Mouse (Mus musculus) lung, postnatal 4 days (tissue): ENCODE data around the gene Tiam1.

Experiments used
- DNase-seq, 2 experiments: peaks; one replicate each; pipeline ENCODE4 v3.0.0; 2021

The Tiam1 gene

DNA sequence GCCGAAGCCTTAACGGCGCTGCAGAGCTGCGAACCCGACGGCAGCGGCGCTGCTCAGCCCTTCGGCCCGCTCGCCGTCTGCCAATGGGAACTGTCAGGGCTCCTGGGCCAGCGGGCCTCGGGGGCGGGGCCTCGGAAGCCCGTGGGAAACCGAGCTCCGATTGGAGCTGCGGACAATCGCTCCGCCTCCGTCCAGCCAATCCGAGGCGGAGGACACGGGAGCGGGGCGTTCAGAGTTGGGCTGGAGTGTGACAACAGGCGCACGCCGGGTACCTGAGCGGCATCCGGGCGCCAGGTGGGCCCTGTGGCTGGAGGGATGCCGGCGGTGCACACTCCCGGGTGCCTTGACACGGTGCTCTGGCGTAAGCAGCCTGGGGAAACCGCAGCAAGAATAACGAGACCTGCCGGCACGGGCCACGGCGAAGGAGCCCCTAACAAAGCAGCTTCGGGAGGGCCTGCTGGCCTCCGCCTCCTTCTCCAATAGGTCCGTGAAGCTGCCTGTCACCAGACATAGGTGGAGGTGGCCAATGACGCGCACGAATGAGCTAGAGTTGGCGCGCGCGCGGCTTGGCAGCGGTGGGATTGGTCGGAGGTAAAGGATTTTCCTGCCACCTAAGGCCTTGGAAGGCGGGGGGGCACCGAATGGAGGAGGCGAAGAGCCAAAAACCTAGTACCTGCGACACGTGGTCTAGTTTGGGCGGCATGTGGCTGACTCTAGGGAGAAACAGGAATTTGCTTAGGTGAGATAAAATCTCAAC is at the start of gene Tiam1:
TSS of gene Tiam1 (minus strand) at position 10 of the 757 bp plus-strand sequence.
- peak; percentile 96 to 99 for DNase-seq

DNA sequence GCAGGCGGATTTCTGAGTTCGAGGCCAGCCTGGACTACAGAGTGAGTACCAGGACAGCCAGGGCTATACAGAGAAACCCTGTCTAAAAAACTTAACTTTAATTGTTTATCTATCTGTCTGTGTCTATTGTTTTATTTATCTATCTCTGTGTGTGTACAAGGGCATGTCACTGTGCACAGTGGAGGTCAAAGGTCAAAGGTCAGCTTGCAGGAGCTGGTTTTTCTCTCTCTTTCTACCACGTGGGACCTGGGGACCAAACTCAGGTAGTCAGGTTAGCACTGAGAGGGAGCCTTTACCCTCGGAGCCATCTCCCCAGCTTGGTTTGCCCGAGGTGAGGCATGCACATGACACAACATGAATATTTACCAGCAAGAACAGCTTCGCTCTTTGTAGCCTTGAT is 47.7 kb upstream of the Tiam1 start:
- no peak for DNase-seq

DNA sequence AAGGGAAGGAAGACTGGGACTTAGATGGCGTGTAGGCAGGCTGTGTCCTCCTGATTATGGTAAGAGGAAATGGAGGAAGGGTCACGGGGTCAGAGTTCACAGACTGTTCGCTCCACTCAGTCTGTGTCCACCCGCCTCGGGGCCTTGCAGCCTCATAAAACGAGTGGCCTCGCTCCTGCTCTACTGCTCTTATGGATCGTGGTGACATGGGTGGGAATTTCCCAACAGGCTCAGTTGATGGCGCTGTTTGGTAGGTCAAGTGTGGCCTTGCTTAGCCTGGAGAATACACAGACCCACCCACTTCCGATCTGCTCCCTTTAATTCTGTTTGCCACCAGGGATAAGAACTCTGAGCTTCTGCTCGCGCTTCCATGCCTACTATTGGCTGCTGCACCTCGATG is 43.9 kb upstream of the Tiam1 start:
- DNase-seq: peak; percentile 66 to 72

DNA sequence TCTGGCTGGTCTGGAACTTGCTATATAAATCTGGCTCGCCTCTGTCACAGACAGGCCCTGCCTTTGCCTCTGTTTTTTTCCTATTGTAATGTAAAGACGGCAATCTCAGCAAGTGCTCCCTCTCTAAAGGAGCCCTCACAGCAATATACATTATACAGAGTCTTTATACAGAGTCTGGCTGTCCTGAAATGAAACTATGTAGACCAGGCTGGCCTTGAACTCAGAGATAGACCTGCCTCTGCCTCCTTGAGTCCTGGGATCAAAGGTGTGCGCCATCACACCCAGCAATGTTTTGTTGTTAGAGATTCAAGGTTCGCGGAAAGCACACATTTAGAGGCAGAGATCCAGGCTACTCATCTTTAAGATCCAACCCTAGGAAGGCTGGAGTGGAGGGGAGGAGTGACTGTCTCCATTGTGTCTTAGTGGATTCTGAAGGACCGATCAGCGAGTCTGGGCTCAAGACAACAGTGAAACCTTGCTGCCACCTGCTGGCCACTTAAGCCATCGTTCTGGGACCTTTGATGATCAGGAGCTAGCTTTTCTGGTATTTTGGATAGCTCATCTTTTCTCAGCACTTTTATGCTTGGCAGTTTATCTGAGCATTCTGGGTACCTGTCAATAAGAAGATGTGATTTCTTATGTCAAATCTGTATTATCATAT is 42.5 kb upstream of the Tiam1 start:
- peak; percentile 70 to 85 for DNase-seq

DNA sequence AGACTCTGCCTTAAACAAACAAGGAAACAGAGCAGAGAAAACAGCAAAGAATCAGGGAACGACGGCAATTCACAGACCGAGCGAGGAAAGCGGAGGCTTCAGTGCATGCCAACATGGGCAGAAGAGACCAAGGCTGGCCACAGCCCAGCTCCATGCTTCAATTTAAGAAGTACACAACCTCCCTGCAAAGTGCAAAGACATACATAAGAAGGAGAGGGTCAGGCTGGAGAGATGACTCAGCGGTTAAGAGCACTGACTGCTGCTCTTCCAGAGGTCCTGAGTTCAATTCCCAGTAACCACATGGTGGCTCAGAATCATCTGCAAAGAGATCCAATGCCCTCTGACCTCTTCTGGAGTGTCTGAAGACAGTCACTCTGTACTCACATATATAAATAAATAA is 40.6 kb upstream of the Tiam1 start:
- DNase-seq: no peak

DNA sequence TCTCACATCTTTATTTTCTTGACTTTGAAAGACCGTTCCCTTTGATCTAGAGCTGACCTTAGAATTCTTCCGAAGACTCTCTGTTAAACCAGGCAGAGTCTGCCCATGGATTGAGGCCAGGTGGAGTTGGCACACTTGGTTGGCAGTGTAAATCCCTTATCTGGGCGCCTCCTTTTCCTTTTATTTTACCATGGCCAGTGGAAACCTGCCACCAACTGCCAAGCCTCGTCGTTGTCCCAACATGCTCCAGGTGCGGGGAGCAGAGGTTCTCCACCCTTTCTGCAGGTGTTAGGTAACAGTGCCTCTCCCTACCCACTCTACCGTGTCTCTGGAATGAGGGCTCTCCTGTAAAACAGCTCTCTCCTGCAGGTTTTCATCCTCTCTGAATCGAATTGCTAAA is 38.1 kb upstream of the Tiam1 start:
- peak in 1 of 2 experiments; percentile 52 for DNase-seq

DNA sequence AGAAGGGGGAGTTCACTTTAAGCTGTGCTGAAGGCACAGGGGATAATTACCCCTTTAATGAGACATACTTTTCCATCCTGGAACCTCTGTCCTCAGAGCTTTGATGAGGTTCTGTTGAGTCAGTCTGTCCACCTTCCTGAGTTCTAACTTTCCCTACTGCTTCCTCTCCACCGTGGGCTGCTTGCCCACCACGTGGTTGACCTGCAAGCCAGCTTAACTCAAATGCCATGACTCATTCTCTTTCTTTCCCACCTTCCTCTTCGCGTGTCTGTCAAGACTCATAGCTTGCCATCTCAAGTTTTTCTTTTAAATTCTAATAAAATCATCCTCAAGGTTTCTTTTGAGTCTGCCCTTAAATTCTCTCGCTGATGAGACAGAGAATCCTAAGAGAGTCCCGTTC is 37.4 kb upstream of the Tiam1 start:
- no peak for DNase-seq

DNA sequence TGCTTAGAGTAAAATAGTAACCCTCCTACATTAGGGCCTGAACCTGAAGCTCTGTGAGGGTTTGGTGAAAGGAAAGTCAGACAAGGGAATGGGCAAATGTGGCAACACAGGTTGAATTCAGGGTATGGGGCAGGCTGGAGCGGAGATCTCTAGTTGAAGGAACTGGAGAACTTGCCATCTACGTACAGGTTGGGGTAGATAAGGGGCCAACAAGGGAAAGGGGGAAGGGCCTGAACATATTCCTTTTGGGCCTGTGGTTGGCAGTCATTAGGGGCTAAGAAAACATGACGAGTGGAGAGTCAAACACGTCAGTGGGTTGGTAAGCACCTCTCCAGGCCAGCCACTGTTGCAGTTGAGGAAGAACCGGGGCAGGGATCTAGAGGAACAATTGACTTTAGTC is 36.3 kb upstream of the Tiam1 start:
- DNase-seq: no peak

DNA sequence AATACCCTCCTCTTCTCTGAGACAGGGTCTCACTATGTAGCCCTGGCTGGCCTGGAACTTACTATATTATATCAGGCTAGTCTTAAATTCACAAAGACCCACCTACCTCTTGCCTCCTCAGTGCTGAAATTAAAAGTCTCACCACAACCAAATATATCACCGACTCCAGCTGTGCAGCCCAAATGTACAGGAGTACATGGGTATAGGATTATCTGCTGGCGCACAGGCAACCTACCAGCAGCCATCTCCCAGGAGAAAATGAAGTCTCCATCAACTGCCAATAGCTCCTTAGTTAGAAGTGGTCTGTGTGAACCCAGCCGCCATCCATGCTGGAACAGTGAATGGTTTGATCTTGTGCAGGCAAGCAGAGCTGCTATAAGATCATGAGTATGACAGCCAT is 34.8 kb upstream of the Tiam1 start:
- DNase-seq: no peak

DNA sequence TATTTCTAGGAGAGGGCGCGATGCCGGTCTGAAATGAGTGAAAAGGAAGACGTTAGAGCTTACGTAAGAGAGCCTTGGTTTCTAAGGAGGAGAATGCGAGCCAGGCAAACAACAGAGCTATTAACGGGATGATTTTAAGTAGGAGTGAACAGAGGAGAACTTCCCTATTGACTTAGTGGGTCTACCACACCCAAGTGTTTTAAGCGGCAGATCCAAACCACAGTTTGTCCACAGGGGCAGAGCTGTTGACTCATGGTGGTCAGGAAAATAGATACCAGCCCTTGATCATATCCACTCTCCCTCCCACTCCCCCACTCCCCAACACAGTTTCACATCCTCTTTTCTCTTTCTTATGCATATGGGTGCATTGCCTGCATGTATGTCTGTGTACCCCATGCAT is 33.9 kb upstream of the Tiam1 start:
- DNase-seq: no peak

DNA sequence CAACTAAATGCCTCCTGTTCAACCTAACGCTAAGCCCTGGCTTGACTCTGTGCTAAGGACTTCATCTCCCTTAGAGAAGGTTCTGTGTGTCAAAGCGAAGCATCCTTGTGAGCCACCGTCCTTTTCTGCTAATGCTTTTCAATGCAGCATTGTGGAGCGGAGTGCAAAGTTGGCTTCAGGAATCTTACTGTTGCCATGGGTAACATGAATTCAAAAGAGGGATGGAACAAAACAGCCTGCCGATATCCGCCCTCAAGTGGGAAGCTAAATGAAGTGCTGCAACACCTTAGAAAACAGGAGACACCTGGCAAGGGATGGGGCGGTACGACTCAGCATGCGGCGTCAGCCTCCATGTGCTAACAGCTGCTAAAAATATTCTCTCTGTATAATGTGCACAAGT is 32.9 kb upstream of the Tiam1 start:
- peak in 1 of 2 experiments; percentile 35 for DNase-seq

DNA sequence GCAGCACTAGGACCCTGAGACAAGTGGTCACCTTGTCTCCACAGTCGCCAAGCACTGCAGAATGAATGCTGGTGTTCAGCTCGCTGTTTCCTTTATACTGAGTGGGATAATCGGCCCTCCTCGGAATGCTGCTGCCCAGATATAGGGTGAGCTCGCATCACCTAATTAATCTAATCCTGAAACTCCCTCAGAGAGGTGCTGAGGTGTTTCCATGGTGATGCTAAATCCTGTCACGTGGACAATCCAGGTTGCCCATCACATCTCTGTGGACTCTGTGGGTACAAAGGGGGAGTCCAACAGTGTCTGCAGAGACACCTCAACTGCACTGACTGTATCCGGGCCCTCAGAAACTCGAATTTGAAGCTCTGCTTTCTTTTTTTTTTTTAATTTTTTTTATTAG is 27.8 kb upstream of the Tiam1 start:
- no peak for DNase-seq

DNA sequence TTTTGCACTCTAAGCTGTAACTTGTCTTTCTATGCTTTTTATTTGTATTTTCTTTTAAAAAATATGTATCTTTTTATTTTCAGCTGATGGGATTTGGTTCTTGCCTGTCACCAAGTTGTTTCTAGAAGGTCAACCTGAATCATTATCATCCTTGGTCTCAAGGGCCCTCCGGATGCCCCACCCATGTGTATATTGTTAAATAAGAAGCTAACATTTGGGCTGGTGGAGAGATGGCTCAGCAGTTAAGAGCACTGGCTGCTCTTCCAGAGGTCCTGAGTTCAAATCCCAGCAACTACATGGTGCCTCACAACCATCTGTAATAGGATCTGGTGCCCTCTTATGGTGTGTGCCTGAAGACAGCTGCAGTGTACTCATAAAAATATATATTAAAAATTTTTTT is 27.1 kb upstream of the Tiam1 start:
- no peak for DNase-seq

DNA sequence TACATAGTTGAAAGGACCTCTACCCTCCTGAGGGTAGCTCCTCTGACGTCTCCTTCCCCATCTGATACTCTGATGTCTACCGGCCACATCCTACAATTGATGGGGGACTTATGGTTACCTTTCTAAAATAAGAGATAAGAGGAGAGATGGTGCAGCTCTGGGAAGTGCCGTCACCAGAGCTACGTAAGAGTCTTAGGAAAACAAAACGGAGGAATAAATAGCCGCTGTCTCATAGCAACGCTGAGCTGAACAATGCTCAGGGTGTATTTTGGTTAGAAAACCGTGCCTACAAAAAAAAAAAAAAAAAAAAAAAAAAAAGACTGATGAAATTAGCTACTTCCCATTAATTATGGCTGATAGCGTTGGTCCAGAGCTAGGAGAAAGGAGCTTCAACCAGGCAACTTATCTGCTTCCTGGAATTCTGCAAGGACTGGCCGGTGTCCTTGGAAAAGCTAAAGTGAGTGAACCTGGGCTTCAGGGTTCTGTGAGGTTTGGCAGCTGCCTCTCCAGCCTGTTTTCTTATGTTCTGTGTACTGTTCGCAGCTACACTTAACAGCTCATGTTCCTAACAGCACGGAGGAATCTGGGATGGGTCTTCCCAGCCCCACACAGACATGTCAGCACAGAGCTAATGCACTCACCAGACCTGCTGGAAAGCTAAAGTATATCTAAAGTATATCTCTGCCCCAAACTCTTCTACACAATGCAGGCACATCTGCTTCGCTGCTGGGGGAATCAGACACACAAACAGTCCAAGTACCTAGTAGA is 26.5 kb upstream of the Tiam1 start:
- DNase-seq: no peak

DNA sequence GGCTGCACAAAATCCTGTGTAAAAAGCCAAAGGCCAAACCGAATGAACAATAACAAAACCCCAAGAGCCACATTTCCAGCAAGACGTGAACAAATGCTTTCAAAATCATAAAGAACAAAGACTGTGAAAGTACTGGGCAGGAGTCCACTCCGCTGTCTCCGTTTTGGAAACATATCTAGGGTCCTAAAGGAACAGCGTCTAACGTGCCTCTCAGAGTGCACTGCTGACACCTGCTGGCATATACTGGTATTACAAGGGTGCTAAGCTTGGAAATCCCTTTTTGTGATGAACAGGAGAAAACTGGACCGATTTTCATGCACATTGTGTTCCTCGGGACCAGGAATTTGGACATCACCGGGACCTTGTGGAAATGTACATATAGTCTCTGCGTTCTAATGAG is 24.1 kb upstream of the Tiam1 start:
- peak in 1 of 2 experiments; percentile 81 for DNase-seq

DNA sequence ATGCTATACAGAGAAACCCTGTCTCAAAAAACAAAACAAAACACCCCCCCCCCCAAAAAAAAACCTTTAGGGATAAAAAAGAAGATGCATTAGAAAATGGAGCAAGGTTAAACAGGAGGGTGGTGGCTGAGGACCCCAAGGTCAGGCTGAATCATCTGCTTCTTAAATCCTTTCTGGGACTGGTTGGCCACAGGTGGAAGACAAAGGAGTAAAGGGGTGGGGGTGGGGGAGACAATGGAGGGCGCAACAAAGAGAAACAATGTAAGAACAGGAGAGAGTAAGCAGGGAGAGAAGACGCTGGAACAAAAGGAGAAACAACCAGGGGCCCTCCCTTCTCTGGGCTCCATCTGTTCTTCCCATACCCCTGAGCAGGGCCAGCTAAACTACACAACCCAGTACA is 21.9 kb upstream of the Tiam1 start:
- DNase-seq: no peak

DNA sequence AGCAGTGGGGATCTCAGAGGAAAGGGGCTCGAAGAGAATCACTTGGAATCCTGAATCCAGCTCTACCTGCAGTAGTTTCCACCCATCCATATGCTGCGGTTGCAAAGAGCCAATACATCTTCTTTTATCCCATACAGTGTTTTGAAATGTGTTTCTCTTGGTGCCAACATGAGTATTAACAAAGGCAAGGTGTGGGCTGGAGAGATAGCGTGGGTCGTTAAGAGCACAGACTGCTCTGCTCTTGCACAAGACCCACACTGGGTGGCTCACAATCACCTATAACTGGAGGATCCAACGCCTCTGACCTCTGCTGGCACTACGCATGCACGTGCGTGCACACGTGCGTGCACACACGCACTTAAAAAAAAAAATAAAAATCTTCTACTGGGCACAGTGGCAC is 21.4 kb upstream of the Tiam1 start:
- DNase-seq: no peak

DNA sequence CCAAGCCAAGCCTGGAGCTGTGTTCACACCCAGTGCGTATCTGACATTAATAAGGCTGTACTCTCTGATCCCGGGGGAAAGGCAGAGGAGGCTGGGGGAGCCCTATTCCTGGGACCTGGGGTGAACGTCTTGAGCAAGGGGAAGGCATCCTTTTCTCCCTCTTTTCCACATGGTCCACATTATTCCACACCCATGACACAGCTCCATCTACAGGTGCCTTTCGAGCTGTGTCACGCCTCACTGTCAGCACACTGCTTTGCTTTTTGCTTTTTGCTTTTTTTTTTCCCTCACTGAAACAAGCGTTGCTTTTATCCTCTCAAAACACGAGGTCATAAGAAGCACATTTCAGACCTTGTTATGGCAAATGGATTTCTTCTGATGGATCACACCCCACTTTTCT is 11.5 kb upstream of the Tiam1 start:
- DNase-seq: no peak

DNA sequence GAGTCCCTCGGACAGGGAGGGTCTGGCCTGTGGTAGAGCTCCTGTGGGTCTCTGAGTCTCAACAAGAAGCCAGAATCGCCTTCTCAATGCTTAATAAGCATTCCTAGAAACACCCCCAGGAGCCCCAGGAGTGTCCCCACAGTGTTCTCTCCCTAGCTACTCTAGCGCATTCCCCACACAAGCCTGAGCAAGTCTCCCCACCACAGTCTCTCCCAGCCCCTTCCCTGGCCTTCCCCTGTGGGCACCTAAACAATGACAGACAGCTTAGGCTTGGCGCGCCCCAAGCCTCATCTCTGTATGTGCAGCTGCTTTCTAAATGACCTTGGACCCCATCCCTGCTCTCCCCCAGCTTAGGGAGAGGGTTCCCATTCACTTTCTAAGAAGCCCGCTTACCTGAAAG is 7.3 kb upstream of the Tiam1 start:
- DNase-seq: no peak

DNA sequence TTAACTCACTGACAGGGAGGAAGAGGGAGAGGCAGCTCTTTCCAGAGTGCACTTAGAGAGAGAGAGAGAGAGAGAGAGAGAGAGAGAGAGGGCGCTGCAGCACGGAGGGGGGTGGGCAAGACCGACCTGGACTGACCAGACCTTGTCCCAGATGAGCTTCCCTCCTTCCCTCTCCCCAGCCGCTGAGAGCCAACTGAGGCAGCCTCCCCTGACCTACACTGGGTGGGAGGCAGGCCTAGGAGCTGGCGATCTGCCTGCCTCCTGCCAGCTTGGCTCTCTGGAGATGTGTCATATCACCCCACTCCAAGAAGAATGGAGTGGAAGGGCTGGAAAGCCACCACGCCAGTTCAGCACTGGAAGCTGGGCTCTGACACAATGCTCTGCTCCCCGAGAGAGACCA is 6.6 kb upstream of the Tiam1 start:
- no peak for DNase-seq

DNA sequence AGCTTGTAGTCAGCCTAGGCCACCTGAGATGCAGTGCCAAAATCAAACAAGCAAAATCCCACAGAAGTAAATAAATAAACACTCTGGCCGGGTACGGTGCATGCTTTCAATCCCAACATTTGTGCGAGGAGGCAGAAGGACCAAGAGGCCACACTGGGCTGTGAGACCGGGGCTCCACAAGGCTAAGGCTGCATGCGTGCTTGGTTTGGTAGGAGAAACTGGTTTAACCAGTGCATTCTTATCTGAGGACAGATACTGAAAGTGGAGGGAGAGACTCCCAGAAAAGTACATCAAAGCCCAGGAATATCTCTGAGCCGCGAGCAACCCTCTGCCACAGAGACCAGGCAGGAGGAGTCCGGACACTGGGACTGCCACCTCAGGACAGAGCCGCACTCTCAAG is 5.8 kb upstream of the Tiam1 start:
- no peak for DNase-seq

DNA sequence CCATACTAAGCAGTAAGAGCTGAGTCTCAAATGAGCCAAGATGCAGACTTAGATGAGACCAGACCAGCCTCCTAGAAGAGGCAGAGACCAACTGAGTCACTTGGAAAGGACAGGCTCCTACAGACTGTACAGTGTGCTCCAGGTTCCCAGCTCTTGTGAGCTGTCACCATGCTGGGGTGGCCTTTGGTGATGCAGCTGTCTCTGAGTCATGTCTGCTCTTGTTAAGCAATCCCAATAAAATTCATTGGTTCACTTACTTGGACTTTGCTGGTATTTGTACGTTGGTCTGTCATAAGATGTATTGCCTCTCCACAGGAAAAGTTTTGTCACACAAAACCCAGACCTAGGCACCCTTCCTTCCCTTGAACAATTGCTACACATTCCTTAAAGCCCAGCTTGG is 1.7 kb upstream of the Tiam1 start:
- DNase-seq: no peak

DNA sequence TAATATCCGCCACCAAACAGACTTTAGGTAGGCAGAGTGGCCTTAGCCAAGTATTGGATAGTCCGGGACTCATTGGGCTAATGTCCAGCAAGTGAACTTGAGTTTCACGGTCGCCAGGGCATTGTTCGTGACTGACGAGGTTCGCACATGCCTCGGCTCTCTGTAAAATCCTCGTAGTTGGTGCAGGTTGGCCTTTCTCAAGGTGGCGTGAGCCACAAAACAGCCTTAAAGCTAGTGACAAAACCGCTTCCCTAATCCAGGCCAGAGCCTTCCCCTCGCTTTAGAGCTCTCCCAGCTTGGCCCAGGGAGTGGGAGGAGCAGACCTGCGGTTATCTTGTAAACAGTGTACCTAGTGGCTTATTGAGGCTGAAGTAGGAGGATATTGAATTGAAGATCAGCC is 972 bp upstream of the Tiam1 start:
- no peak for DNase-seq

DNA sequence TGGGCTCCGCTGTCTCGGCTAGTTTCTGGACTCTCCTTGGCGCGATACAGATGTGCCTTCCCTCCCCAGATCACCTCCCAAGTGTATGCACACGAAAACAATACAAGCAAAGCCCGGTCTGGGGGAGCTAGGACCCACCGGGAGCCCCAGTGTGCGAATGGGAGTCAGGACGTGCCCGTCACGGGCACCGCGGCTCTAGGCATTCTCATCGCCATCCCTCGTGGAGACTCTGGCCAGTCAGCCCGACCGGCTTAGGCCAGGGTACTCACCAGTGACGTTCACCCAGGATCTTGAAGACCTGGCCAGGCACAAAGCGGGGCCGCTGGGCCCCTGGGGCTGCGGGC is 181 bp downstream of the Tiam1 start:
- no peak for DNase-seq
